Mouse (Mus musculus) lung, adult 2 months (tissue): ENCODE measurements around the gene Adig. TPM values are rescaled to one million over a fixed set of nuclear protein-coding genes. Genes with fewer than 3 reads are reported as not detected.

ENCODE experiments used
- DNase-seq: peaks from one replicate; pipeline ENCODE4 v3.0.0; 2022
- H3K4me1 ChIP-seq: fragments of 200-500 bp; 2 replicates; pipeline ENCODE4 v1.6.1; 2011; ENCODE audit warnings: low read length; ENCODE audit not compliant: control insufficient read depth, insufficient read depth
- H3K4me3 ChIP-seq: fragments of 200-500 bp; replicated peaks from 2 replicates; pipeline ENCODE3; 2011; ENCODE audit warnings: low read depth, mild to moderate bottlenecking, control low read depth, low read length; ENCODE audit errors: extremely low read depth
- CTCF ChIP-seq: fragments of 200-500 bp; IDR thresholded peaks from 2 replicates; pipeline ENCODE4 v1.5.1; 2011; ENCODE audit warnings: mild to moderate bottlenecking, low read length, control low read depth; ENCODE audit not compliant: insufficient read depth
- POLR2A ChIP-seq: fragments of 200-500 bp; IDR thresholded peaks from 2 replicates; pipeline ENCODE4 v1.6.1; 2011; ENCODE audit warnings: low read depth, mild to moderate bottlenecking, control low read depth, low read length, borderline replicate concordance; ENCODE audit errors: extremely low read depth
- WGBS: fragments of 180-500 bp; shearing (Covaris S2); methylation state at CpG from one replicate; pipeline ENCODE4 v1.1.7; 2018; 5-methylcytosine and 5-hydroxymethylcytosine counted together
- polyA plus RNA-seq: library from polyadenylated mRNA; depleted of rRNA; stranded (reverse); fragments of >200 nt; gene quantifications from 2 replicates; pipeline ENCODE4 v1.2.3, GENCODE M21; 2012

The Adig gene
- polyA plus RNA-seq, 1 experiment, result 12.1 TPM

- DNase-seq, result no peak
- Histone ChIP-seq H3K4me1 (no peaks in the 10 kb centered on the region; the same call in 1 of the 2 replicates), H3K4me3 (no peak overlapping the region)
- 92% methylated on average over 10 of the region's 10 CpGs for WGBS
- TF ChIP-seq POLR2A, result no peak
- no peak for TF ChIP-seq CTCF
Measured at GRCm38 (mm10) chr2:158507046-158507445, 4.6 kb downstream of the Adig start.

GRCm38 (mm10) chr2:158510665-158511064 lies 8.3 kb downstream of the Adig start:
- peaks cover 3% of the 10 kb centered on the region for H3K4me1 ChIP-seq
- WGBS, result 38% methylated on average over 6 of the region's 6 CpGs
- DNase-seq, result peak; percentile 66
- no peak overlapping the region for H3K4me3 ChIP-seq
- TF ChIP-seq POLR2A, result no peak
- no peak for TF ChIP-seq CTCF

DNA sequence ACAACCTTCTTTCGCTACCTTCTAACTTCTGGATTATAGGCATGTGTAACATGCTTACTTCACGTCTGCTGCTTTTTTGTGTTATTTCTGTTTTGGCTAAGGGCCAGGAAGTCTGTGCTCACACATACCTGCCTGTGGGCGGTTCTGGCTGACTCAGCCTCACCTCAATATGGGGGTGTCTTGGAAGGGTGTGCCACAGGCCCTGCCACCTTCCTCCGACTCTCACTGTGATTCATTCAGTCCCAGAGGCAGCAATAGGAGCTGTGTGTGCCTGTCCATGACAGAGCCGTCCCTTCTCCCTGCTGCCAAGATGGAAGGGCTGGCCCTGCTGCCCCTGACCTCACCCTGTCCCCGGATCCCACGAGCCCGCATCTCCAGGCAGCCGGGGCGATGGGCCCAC lies 10.1 kb downstream of the Adig start, which contains the start of gene Arhgap40:
Gene Arhgap40 (plus strand): TSS at position 269 of the 400 bp plus-strand sequence.
- Histone ChIP-seq H3K4me1 (peaks cover 7% of the 10 kb centered on the region), H3K4me3 (no peak within 1 kb of the TSS)
- TF ChIP-seq POLR2A (no peak), CTCF (no peak)
- DNase-seq, result no peak
- WGBS, result 69% methylated on average over 10 of the region's 10 CpGs

DNA sequence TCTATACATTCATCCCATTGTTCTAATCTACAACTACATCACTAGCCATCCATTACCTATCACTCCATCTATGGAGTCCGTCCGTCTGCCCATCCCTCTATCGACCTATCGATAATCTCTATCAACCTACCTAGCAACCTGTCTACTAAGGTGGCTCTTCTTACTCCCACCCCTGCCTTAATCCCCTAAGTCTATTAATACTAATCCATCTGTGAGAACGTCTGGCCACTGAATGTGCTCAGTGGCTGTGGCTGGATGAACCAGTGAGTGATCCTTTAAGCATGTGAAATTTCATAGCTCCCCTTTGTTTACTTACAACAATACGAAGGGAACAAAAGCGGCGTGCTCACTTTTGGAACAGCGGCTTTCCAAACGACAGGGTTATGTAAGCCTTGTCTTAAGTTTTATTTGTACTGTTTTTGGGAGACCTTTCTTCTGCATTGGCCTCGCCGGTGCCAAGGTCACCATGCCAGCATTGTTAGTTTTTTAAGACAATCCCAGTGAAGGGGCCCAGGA lies 11.5 kb downstream of the Adig start:
- peaks cover 7% of the 10 kb centered on the region for H3K4me1 ChIP-seq
- H3K4me3 ChIP-seq, result no peak overlapping the region
- DNase-seq, result no peak
- WGBS, result 66% methylated on average over 12 of the region's 12 CpGs
- TF ChIP-seq POLR2A, result no peak

GRCm38 (mm10) chr2:158518583-158518982 lies 16.2 kb downstream of the Adig start:
- DNase-seq, result no peak
- TF ChIP-seq POLR2A, result no peak
- TF ChIP-seq CTCF, result no peak
- peaks cover 7% of the 10 kb centered on the region for H3K4me1 ChIP-seq
- WGBS, result 53% methylated on average over 6 of the region's 6 CpGs
- H3K4me3 ChIP-seq, result no peak overlapping the region

- Histone ChIP-seq H3K4me3 (no peak overlapping the region), H3K4me1 (peaks cover 7% of the 10 kb centered on the region)
- DNase-seq, result peak; percentile 58
- TF ChIP-seq CTCF (no peak), POLR2A (no peak)
- 51% methylated on average over 11 of the region's 11 CpGs for WGBS
Measured at GRCm38 (mm10) chr2:158519071-158519470, 16.7 kb downstream of the Adig start.

DNA sequence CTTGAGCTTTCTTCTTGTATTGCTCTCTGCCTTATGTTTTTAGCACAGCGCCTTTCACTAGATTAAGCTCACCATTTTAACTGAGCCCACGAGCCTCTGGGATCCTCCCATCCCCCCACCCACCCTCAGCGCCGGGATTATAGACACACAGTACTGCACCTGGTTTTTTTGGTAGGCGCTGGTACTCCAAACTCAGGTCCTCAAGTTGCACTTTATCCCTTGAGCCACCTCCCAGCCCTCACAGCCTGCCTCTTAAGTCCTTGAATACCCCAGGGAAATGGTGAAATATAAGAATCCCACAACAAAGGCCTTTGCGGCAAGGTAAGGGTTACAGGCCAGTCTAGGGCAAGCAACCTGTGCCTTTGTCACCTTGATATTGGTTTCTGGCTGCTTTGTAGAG lies 17.4 kb downstream of the Adig start:
- TF ChIP-seq CTCF (no peak), POLR2A (no peak)
- H3K4me1 ChIP-seq, result peaks cover 7% of the 10 kb centered on the region
- 72% methylated on average over 6 of the region's 6 CpGs for WGBS
- no peak overlapping the region for H3K4me3 ChIP-seq
- DNase-seq, result no peak

DNA sequence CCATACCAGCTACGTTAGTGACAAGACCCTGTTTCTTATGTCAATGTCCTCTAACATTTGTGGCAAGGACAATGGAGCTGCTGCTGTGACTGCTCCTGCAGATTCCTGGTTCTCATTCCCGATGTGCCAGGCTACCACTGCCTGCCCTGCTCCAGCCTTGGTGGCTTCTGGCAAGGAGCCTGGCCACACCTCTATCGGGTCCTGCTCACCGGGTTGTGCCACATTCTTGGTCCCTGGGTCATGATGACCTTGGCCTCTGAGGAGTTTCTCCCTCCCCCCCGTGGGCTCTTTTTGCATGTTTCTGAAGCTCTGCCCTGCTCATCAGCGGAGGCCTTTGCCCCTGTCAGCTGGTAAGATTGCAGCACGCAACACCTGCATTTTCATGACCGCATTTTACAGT lies 20.6 kb downstream of the Adig start:
- Histone ChIP-seq H3K4me1 (no peaks in the 10 kb centered on the region), H3K4me3 (no peak overlapping the region)
- 57% methylated on average over 8 of the region's 8 CpGs for WGBS
- peak; percentile 79 for DNase-seq
- TF ChIP-seq POLR2A (no peak), CTCF (no peak)

DNA sequence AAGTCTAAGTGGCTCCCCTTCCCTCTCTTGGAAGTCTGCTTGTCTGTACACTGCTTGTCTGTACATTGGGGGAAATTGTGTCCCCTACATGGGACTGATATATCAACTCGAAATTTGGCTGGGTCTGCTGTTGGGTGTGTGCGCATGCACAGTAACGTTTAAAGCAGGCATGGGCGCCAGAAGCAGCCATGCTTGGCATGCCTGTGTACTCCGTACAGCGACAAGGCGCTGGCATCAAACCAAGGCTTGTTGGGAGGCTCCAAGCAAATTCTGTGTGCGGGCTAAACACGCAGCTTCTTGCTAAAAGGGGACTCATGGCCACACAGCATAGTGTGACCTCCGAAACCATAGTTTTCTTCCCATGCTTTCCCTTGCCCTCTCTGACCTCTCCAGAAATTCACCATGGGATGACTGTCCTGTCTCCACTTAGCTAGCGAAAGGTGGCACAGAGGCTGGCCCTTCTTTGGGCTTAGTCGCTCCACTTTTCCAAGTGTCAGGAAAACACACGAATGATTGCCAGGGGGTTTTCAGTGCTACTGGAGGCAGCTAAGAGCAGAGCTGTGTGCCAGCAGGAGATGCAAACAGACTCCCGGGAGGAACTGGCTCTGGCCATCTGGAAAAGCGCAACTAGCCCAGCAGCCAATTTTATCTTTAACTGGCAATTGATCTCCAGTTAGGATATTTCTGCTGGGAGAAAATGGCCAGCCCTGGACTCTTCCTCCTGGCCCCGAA lies 21.9 kb downstream of the Adig start:
- DNase-seq, result peak; percentile 30
- WGBS, result 69% methylated on average over 16 of the region's 16 CpGs
- no peak for TF ChIP-seq POLR2A
- no peak for TF ChIP-seq CTCF

DNA sequence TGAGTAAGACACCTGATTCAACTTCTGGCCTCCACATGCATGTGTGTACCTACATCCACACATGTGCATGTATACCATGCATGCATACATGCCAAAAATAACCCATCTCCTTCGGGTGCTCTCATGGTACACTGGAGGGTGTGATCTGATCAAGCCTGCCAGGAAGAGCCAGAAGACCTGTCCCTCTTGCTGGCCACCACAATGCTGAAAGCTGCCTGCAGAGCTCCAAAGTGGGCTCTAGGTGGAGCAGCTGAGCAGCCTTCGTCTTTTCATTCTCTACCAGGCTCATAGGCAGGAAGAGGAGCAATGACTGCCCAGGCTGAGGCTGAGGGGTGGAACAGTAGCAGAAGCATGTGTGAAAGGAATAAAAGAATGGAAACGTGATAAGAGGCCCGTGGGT lies 31.7 kb downstream of the Adig start:
- H3K4me1 ChIP-seq, result no peaks in the 10 kb centered on the region
- TF ChIP-seq POLR2A (no peak), CTCF (peak; percentile 92)
- DNase-seq, result no peak
- WGBS, result 4% methylated on average over 4 of the region's 4 CpGs
- no peak overlapping the region for H3K4me3 ChIP-seq

More for the DNA sequence above, 21.9 kb downstream of the Adig start:
- Histone ChIP-seq H3K4me1 (no peaks in the 10 kb centered on the region), H3K4me3 (no peak overlapping the region)
